Mouse (Mus musculus) testis, adult 2 months (tissue): ENCODE measurements around the gene Rabif. TPM values are rescaled to one million over a fixed set of nuclear protein-coding genes. Genes with fewer than 3 reads are reported as not detected.
"Not testable (repeated sequence)": the region's sequence is repeated elsewhere in the genome, so short reads cannot be mapped to it uniquely, and the experiment has no call there.

ENCODE experiments used
- H3K27ac ChIP-seq: fragments of 200-500 bp; 2 replicates; pipeline ENCODE4 v1.5.1; 2012; ENCODE audit warnings: low read depth, low read length; ENCODE audit not compliant: control insufficient read depth, insufficient read depth
- H3K27me3 ChIP-seq: fragments of 200-500 bp; 2 replicates; pipeline ENCODE4 v1.6.1; 2012; ENCODE audit warnings: mild to moderate bottlenecking, low read length, moderate library complexity; ENCODE audit not compliant: control insufficient read depth, insufficient read depth
- H3K36me3 ChIP-seq: fragments of 200-500 bp; 2 replicates; pipeline ENCODE4 v1.6.1; 2012; ENCODE audit warnings: mild to moderate bottlenecking, low read length; ENCODE audit not compliant: control insufficient read depth, insufficient read depth
- H3K4me1 ChIP-seq: fragments of 200-500 bp; 2 replicates; pipeline ENCODE4 v1.6.1; 2012; ENCODE audit warnings: low read length; ENCODE audit not compliant: control insufficient read depth, insufficient read depth
- H3K4me3 ChIP-seq: fragments of 200-500 bp; 2 replicates; pipeline ENCODE4 v1.5.1; 2012; ENCODE audit warnings: low read depth, mild to moderate bottlenecking, low read length, moderate library complexity, mixed read lengths; ENCODE audit not compliant: control insufficient read depth
- CTCF ChIP-seq: fragments of 200-500 bp; IDR thresholded peaks from 2 replicates; pipeline ENCODE4 v1.5.1; 2012; ENCODE audit warnings: low read depth, mild to moderate bottlenecking, inconsistent platforms, low read length, moderate library complexity; ENCODE audit not compliant: control insufficient read depth, insufficient read depth, insufficient replicate concordance
- POLR2A ChIP-seq: fragments of 200-500 bp; IDR thresholded peaks from 2 replicates; pipeline ENCODE4 v1.6.1; 2012; ENCODE audit warnings: low read depth, mild to moderate bottlenecking, inconsistent platforms, low read length, moderate library complexity; ENCODE audit not compliant: control insufficient read depth
- polyA plus RNA-seq: library from polyadenylated mRNA; depleted of rRNA; stranded (reverse); fragments of >200 nt; gene quantifications from 2 replicates; pipeline ENCODE4 v1.2.3, GENCODE M21; 2012; rRNA removed

Rabif gene
- polyA plus RNA-seq, result 12.6 and 14.4 TPM in 2 replicates

- TF ChIP-seq POLR2A, result peak; percentile 97
- TF ChIP-seq CTCF, result no peak; the same call in 1 of the 2 replicates
- Histone ChIP-seq H3K36me3 (no peaks in the 10 kb centered on the region), H3K4me1 (no peaks in the 10 kb centered on the region)
Observed at GRCm38 (mm10) chr1:134494428-134495215, at the start of gene Rabif. Rabif (plus strand) TSS chr1:134494648.

GRCm38 (mm10) chr1:134445418-134445817, 49.0 kb upstream of the Rabif start:
- TF ChIP-seq CTCF (no peak), POLR2A (no peak)
- Histone ChIP-seq H3K27ac (no peak overlapping the region; the same call in 1 of the 2 replicates), H3K4me1 (no peaks in the 10 kb centered on the region), H3K4me3 (no peak overlapping the region), H3K27me3 (no peaks in the 10 kb centered on the region), H3K36me3 (no peaks in the 10 kb centered on the region)

More at GRCm38 (mm10) chr1:134494428-134495215, at the start of gene Rabif:
- no peaks in the 10 kb centered on the region for H3K27me3 ChIP-seq
- H3K4me3 ChIP-seq, result peak within 1 kb of the TSS; percentile 98
- peak within 1 kb of the TSS; percentile 96 for H3K27ac ChIP-seq

GRCm38 (mm10) chr1:134448537-134448936, 45.9 kb upstream of the Rabif start:
- H3K4me3 ChIP-seq, H3K27me3 ChIP-seq, H3K36me3 ChIP-seq, H3K4me1 ChIP-seq, H3K27ac ChIP-seq: not testable (repeated sequence)

DNA sequence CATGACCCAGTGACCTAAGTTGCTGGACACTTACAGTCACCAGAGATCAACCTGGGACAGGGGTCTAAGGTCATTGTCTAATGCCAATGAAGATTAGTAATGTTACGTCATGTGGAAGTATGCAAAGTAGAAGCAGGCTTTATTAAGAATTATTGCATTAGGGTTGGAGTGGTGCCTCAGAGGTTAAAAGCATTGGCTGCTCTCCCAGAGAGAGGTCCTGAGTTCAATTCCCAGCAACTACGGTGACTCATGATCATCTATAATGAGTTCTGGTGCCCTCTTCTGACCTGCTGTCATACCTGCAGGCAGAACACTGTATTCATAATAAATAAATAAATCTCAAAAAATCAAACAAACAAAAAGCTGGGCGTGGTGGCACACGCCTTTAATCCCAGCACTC, 44.2 kb upstream of the Rabif start:
- Histone ChIP-seq H3K4me1 (no peaks in the 10 kb centered on the region; the same call in 1 of the 2 replicates), H3K4me3 (no peak overlapping the region), H3K27me3 (no peaks in the 10 kb centered on the region), H3K27ac (no peak overlapping the region), H3K36me3 (no peaks in the 10 kb centered on the region)
- no peak for TF ChIP-seq POLR2A
- TF ChIP-seq CTCF, result no peak

GRCm38 (mm10) chr1:134450986-134451385, 43.5 kb upstream of the Rabif start:
- H3K36me3 ChIP-seq, result no peaks in the 10 kb centered on the region
- TF ChIP-seq CTCF, result no peak
- no peak for TF ChIP-seq POLR2A

GRCm38 (mm10) chr1:134454904-134455824, 39.3 kb upstream of the Rabif start, which contains the start of gene Klhl12:
Klhl12 (plus strand) TSS chr1:134455531.
- TF ChIP-seq CTCF (no peak), POLR2A (peak; percentile 91)

More at GRCm38 (mm10) chr1:134450986-134451385, 43.5 kb upstream of the Rabif start:
- Histone ChIP-seq H3K4me3 (no peak overlapping the region), H3K27ac (no peak overlapping the region), H3K4me1 (no peaks in the 10 kb centered on the region; the same call in 1 of the 2 replicates), H3K27me3 (no peaks in the 10 kb centered on the region)

DNA sequence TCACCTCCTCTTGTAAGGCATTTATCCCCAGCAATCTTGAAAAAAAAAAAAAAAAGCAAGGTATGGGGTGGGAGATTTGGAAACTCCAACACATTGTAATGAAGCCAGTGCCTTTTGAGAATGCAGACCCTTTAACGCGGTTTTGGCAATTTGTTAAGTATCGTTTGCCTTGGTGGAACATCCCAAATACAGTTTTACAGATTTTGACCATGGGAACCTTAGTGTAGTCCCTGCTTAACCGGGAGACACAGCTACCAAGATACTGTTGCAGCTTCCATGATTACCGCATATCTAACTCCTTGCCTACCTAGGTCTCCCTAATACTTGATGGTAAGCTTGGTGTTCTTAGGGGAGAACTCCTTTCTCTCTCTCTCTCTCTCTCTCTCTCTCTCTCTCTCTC, 38.4 kb upstream of the Rabif start:
- Histone ChIP-seq H3K27me3 (no peaks in the 10 kb centered on the region), H3K27ac (peak overlapping the region; percentile 42), H3K4me3 (peak overlapping the region; percentile 99; the same call in 1 of the 2 replicates), H3K36me3 (no peaks in the 10 kb centered on the region), H3K4me1 (no peaks in the 10 kb centered on the region; the same call in 1 of the 2 replicates)
- TF ChIP-seq CTCF (no peak), POLR2A (no peak)

More at GRCm38 (mm10) chr1:134454904-134455824, 39.3 kb upstream of the Rabif start, which contains the start of gene Klhl12:
- Histone ChIP-seq H3K27me3 (no peaks in the 10 kb centered on the region), H3K27ac (peak within 1 kb of the TSS; percentile 84), H3K4me3 (peak within 1 kb of the TSS; percentile 99), H3K36me3 (no peaks in the 10 kb centered on the region), H3K4me1 (no peaks in the 10 kb centered on the region; the same call in 1 of the 2 replicates)
